Mouse (Mus musculus) liver, postnatal 0 days (tissue): ENCODE measurements at regions not wholly inside any gene's neighbourhood (a gene's known extent, or its start where the extent isn't known, plus 50 kb on each side); places are given as distances from the start of the nearest gene placed in this dataset.

Experiments
- CTCF ChIP-seq: sonication (generic); IDR thresholded peaks from 2 replicates; pipeline ENCODE4 v1.5.1; 2016; ENCODE audit warnings: antibody characterized with exemption, low read depth
- EP300 ChIP-seq: IDR thresholded peaks from 2 replicates; pipeline ENCODE4 v1.6.1; 2016; ENCODE audit warnings: antibody characterized with exemption, low read depth, mild to moderate bottlenecking

DNA sequence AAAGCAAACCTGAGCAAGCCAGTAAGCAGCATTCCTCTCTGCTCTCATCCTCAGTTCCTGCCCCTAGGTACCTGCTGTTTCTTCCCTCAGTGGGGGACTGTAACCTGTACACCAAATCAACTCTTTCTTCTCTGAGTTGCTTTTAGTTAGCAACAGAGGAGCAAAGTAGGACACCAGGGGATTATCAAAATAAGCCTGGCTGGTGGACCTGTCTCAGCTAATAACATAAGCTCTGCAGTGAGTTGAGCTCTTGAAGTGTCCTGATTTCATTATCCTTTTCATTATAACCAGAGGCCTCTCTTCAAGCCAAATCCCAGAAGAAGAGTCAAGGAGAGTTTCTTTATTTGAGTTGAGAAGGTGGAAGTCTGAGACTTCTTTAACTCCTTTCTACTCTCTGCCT is 145.5 kb upstream of the Epha4 start:
- TF ChIP-seq CTCF (no peak), EP300 (no peak)
